Mouse (Mus musculus) macrophage (primary cell): ENCODE measurements around the gene Cfap57. TPM values are rescaled to one million over a fixed set of nuclear protein-coding genes. Genes with fewer than 3 reads are reported as not detected.

Source experiments
- H3K27ac ChIP-seq: fragments of 350-480 bp; formaldehyde crosslinking; 2 replicates; pipeline ENCODE4 v1.9.0; 2021
- H3K36me3 ChIP-seq: fragments of 350-480 bp; formaldehyde crosslinking; 2 replicates; pipeline ENCODE4 v1.9.0; 2021; ENCODE audit errors: inconsistent target
- H3K4me3 ChIP-seq: fragments of 350-480 bp; formaldehyde crosslinking; 2 replicates; pipeline ENCODE4 v1.9.0; 2021; ENCODE audit errors: inconsistent target
- H3K79me2 ChIP-seq: fragments of 350-480 bp; formaldehyde crosslinking; 2 replicates; pipeline ENCODE4 v1.9.0; 2021; ENCODE audit errors: inconsistent target
- WGBS: methylation state at CpG from one replicate; pipeline ENCODE4 v1.1.7; 2026; ENCODE audit warnings: inconsistent platforms; ENCODE audit not compliant: missing documents; 5-methylcytosine and 5-hydroxymethylcytosine counted together
- polyA plus RNA-seq: library from polyadenylated mRNA; stranded (reverse); fragments of 250-400 nt; gene quantifications from 3 replicates; pipeline ENCODE4 v1.2.4, GENCODE M21; 2018; ENCODE audit warnings: inconsistent platforms
- total RNA-seq, 78 experiments: library from RNA; depleted of rRNA; stranded (reverse); fragments of 250-400 nt; gene quantifications; 1 replicate in 9 of 78; 2 replicates in 24 of 78; 3 replicates in 43 of 78; 4 replicates in 2 of 78; pipeline ENCODE4 v1.2.4; 2018; ENCODE audit warnings: inconsistent platforms in 56 of 78

The Cfap57 gene
- total RNA-seq (2018; cell fraction: chromatin; rRNA removed) = not detected
- not detected for total RNA-seq (2018; cell fraction: cytosol; rRNA removed)
- total RNA-seq (2018; cell fraction: nucleus; rRNA removed) = not detected
- not detected in 3 replicates for polyA plus RNA-seq

DNA sequence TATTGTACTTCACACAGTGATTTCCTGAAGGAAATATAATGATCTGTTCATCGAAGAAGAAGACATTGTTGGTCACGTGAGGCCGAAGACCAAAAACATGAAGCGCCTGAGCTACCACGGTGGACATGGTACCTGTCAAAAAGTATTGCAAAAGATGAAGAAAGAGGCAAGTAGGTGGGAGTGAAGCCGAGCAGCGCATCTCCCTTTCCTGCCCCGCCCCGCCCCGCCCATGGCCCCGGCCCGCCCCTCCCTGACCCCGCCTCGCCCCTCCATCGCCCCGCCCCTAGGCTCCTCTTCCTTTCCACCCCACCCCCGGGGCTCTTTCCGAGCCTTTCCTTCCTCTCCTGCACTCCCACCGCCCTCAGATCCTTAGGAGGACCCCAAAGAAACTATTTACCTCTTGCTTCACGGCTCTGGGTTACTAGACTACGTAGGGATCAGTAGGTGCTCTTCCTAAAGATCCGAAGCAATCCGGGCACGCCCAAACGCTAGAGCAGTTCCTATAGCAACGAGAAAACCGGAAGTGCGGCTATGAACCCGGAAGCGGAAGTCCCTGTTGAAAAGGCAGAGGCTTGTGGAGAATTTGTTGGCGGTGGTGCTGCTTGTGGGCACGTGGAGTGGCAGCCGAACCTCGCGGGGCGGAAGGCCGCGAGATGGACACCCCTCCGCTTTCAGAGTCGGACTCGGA lies at the start of gene Cfap57, which contains the start of gene Ebna1bp2:
Cfap57 (minus strand) TSS at position 499 of the 688 bp plus-strand sequence.
Ebna1bp2 (plus strand) TSS at position 521 of the 688 bp plus-strand sequence.
- Histone ChIP-seq H3K4me3 (peak within 1 kb of the TSS; percentile 84), H3K27ac (peak within 1 kb of the TSS; percentile 8; the same call in 1 of the 2 replicates), H3K79me2 (peaks cover 14% of the 10 kb centered on the region), H3K36me3 (peaks cover 27% of the 10 kb centered on the region)
- 2% methylated on average over 31 of the region's 41 CpGs for WGBS

DNA sequence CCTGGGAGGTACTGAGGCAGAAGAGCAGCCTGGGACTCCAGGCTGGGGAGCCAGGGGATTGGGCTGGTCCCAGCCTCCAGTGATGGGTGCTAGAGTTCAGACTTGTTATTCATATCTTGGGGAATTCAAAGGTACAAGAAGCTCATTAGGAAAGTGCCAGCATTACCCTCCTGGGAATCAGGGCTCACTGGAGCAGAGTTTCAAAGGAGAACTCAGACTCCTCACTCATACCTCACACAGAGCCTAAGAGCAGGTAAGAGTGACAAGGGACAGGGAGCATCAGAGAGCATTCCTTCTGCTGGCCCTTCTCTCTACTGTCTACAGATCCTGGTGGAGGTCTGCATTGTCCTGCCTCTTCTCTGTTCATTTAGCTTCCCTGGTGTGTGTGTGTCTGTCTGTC lies 38.1 kb upstream of the Cfap57 start, which contains the start of gene Olfr62:
Olfr62 (plus strand) TSS at position 301 of the 400 bp plus-strand sequence.
- no peak within 1 kb of the TSS for H3K27ac ChIP-seq
- no peaks in the 10 kb centered on the region for H3K36me3 ChIP-seq
- H3K79me2 ChIP-seq = no peaks in the 10 kb centered on the region
- H3K4me3 ChIP-seq = no peak within 1 kb of the TSS

DNA sequence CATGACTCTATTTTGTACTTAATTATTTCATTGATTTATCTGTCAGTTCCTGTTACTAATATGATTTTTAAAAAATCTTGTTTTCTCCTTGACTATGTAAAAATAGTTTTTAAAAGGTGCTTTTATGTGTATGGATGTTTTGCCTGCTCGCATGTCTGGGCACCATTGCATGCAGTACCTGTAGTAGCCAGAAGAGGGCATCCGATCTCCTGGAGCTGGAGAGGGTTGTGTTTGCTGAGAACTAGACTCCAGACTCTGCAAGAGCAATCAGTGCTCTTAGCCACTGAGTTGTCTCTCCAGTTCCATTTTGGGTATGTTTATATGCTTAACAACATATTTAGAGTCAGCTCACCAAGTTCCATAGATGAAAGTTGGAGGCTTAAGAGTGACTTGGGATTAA lies 24.7 kb upstream of the Cfap57 start:
- Histone ChIP-seq H3K27ac (no peak overlapping the region), H3K36me3 (no peaks in the 10 kb centered on the region), H3K4me3 (no peak overlapping the region), H3K79me2 (no peaks in the 10 kb centered on the region)
- 8% methylated on average over 2 of the region's 2 CpGs for WGBS

DNA sequence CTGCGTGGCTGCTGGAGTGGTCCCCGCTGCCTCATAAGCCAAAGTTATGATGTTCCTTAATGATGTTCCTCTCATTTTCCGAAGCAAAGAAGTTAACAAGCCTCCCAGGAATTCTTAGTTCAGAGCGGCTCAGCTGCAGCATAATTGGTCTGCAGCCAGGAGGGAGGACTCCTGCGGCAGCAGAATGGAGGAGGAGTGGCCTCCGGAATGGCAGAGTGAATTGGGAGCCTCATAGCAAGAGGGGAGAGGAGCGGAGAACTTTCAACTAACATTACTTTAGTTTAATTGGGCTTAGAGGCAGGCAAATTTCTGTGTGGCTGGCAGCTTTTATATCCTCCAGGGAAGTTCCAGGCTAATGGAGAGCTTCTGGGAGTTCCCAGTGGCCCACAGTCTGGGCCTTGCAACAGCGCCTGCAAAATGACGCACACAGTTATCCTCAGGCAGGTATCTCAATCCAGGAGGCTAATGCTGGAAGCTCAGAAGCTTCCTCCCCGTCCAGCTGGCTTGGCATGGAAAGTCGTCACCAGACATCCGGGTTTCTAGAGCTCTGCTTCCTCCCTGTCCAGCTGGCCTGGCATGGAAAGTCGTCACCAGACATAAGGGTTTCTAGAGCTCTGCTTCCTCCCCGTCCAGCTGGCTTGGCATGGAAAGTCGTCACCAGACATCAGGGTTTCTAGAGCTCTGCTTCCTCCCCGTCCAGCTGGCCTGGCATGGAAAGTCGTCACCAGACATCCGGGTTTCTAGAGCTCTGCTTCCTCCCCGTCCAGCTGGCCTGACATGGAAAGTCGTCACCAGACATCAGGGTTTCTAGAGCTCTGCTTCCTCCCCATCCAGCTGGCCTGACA lies 22.0 kb upstream of the Cfap57 start:
- Histone ChIP-seq H3K36me3 (no peaks in the 10 kb centered on the region), H3K79me2 (no peaks in the 10 kb centered on the region), H3K27ac (no peak overlapping the region), H3K4me3 (no peak overlapping the region)
- 48% methylated on average over 20 of the region's 20 CpGs for WGBS

DNA sequence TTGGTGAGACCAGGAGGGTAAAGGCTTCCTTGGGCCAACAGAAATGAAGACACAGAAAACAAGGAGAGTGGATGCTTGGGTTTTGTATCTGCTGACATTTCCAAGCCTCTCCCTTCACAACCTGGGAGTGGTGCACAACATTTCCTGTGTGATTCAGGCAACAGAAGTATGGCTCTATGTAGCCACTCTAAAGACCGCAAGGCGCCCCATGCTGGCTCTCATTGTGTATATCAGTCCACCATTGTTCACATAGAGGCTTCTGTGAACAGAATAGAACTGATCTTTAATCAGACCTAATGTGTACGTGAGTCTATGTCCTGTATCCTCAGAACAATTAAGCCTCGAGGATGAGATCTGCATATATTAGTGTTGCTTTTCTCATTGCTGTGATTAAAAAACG lies 9.7 kb upstream of the Cfap57 start:
- Histone ChIP-seq H3K4me3 (no peak overlapping the region), H3K27ac (no peak overlapping the region), H3K79me2 (no peaks in the 10 kb centered on the region), H3K36me3 (peaks cover 27% of the 10 kb centered on the region)
- 95% methylated on average over 5 of the region's 5 CpGs for WGBS

DNA sequence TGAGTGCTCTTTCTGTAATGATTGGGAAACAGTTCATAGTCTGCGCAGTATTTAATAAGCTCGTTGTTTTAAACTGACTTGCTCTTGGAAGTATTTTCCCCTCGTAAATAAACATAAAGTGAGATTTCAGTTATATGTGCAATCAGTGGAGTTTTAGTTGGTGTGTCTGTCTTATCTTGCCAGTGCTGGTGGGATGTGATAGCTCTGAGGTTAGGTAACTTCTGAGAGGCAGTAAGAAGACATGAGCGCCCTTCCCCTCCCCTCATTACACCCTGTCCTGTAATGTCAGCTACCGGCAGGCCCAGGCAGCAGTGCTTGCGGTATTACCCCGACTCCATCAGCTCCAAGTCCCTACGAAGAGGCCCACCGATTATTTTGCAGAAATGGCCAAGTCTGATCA lies 1.2 kb upstream of the Cfap57 start:
- peak overlapping the region; percentile 84; the same call in 1 of the 2 replicates for H3K4me3 ChIP-seq
- 82% methylated on average over 9 of the region's 9 CpGs for WGBS

DNA sequence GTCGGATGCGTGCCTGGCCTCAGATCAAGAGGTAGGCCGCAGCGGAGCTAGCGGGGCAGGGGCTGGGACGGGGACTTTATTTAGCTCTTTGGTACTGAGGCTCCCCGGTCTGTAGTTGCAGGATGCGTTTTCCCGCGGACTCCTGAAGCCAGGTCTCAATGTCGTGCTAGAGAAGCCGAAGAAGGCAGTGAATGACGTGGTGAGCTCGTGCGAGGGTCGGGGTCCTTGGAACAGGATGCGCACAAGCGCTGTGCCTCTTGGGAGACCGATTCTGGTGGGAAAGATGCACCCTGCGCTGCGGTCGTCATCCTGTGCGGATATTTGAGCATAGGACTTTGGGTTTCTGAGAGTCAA lies 367 bp upstream of the Cfap57 start:
- Histone ChIP-seq H3K36me3 (peaks cover 30% of the 10 kb centered on the region), H3K4me3 (peak overlapping the region; percentile 84), H3K27ac (peak overlapping the region; percentile 8; the same call in 1 of the 2 replicates), H3K79me2 (peaks cover 14% of the 10 kb centered on the region)
- 2% methylated on average over 23 of the region's 23 CpGs for WGBS

More for the DNA sequence above, 1.2 kb upstream of the Cfap57 start:
- Histone ChIP-seq H3K27ac (no peak overlapping the region), H3K36me3 (peaks cover 39% of the 10 kb centered on the region), H3K79me2 (peaks cover 14% of the 10 kb centered on the region)

DNA sequence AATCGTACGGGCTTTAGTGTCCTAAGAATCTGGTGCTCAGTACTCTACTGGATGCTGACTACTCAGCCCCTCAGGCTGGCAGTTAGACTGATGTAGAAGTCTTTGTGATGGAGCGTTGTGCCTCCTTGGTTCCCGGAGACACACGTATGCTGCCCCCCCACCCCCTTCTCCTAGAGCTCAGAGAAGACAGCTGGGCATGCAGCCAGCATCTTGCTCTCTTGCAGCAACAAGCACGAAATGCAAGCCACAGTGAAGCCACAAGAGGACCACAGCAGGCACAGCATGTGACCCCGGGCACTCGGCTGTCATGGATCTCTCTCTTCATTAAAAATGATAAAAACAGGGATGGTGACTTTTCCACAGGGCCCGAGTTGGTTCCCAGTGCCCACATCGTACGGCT lies 5.2 kb downstream of the Cfap57 start:
- 56% methylated on average over 11 of the region's 11 CpGs for WGBS
- Histone ChIP-seq H3K79me2 (no peaks in the 10 kb centered on the region), H3K4me3 (no peak overlapping the region), H3K36me3 (no peaks in the 10 kb centered on the region), H3K27ac (no peak overlapping the region)

DNA sequence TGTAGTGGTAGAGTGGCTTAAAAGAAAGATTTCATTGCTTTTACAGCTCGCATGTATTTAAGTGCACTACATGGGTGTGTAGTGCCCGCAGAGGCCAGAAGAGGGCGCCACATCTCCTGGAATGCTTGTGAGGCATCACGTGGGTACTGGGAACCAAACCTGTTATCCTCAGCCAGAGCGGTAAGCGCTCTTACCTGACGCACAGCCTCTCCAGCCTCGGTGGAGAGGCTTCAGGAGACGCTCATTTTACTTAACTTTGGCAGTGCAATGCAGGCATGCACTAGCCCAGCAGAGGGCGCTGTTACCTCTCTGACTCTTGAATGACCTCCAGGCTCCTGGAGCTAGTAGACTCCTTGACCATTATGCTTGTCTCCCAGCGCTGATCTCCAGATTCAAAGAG lies 8.0 kb downstream of the Cfap57 start:
- Histone ChIP-seq H3K4me3 (no peak overlapping the region), H3K36me3 (no peaks in the 10 kb centered on the region), H3K27ac (no peak overlapping the region), H3K79me2 (no peaks in the 10 kb centered on the region)
- 44% methylated on average over 11 of the region's 11 CpGs for WGBS

DNA sequence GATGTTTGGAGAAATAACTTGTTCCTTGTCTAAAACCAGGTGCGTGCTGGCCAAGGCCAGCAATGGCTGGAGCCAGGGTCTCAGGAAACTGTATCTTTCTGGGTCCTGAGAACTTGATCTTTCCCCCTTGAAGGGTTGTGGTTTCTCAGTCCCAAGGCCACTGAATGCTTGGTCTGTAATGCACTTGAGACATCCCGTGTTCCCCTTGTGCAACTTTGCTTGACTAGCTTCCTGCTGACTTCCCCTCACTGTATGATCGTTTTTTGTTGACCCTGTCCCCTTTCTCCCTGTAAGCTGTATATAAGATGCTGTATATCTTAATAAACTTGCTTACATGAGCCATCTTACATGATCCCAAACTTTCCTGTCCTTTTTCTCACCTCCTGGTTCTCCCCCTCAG lies 10.7 kb downstream of the Cfap57 start:
- H3K79me2 ChIP-seq = no peaks in the 10 kb centered on the region
- H3K4me3 ChIP-seq = no peak overlapping the region
- H3K27ac ChIP-seq = no peak overlapping the region
- no peaks in the 10 kb centered on the region for H3K36me3 ChIP-seq
- WGBS = 0% methylated on average over 3 of the region's 3 CpGs

DNA sequence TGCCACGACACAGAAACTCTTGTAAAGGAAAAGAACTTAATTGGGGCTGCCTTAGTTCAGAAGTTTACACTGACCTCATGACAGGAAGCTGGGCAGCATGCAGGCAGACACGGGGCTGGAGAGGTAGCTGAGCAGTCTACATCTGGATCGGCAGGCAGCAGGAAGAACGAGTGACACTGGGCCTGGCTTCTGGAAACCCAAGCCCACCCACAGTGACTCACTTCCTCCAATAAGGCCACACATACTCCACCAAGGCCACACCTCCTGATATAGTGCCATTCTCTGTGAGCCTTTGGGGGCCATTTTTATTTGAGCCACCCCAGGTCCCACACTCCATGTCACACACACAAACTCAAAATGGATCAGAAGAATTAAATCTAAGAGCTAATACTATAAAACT lies 16.5 kb downstream of the Cfap57 start:
- Histone ChIP-seq H3K27ac (no peak overlapping the region), H3K36me3 (no peaks in the 10 kb centered on the region), H3K4me3 (no peak overlapping the region), H3K79me2 (no peaks in the 10 kb centered on the region)
- 9% methylated on average over 4 of the region's 4 CpGs for WGBS

DNA sequence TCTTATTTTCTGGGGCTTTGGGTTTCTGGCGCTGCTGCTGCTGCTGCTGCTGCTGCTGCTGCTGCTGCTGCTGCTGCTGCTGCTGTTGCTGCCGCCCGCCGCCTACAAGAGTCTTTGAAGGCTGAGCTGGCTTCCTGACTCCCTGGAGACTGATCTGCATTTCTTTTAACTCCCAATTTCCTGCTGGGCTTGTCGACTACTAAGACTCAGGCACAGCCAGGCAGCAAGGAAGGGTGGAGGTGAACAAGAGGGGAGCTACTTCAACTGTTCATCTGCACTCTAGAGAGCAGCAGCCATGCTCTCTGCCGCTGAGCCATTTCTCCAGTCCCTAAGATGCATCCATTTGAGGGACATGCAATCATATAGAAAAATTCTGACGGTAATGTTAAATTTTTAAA lies 30.8 kb downstream of the Cfap57 start:
- no peak overlapping the region for H3K27ac ChIP-seq
- H3K79me2 ChIP-seq = no peaks in the 10 kb centered on the region
- H3K36me3 ChIP-seq = no peaks in the 10 kb centered on the region
- no peak overlapping the region for H3K4me3 ChIP-seq
- WGBS = 41% methylated on average over 7 of the region's 7 CpGs

DNA sequence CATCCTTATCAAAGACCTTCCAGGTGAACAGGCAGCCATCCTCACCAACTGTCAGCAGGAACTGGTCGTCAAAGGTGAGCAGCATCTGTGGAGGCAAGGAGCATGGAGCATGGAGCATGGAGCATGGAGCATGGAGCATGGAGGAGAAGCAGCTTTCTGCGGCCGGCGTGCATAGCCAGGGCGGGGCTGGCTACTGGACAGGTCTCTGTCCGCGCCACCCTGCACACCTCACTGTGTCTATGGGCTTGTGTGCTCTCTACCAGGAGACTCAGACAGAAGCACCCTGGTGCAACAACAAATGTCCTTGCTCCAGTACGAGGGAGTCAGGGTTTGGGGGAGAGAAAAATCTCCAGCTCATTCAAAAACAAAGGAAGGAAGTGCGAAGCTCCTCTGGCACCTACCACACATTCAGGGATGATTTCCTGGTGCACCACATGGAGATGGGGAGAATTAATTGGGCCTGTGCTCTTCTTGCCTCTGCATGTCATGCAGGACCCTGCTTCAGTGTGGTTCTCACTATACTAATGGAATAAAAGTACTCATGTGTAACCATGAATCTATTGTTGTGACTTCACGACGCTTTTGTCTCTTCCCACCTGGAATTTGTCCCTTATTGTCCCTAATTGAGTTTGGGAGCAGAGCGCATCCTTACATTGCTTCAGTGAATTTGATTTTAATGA lies 31.4 kb downstream of the Cfap57 start:
- no peaks in the 10 kb centered on the region for H3K36me3 ChIP-seq
- H3K79me2 ChIP-seq = no peaks in the 10 kb centered on the region
- H3K27ac ChIP-seq = no peak overlapping the region
- no peak overlapping the region for H3K4me3 ChIP-seq
- WGBS = 80% methylated on average over 12 of the region's 12 CpGs

DNA sequence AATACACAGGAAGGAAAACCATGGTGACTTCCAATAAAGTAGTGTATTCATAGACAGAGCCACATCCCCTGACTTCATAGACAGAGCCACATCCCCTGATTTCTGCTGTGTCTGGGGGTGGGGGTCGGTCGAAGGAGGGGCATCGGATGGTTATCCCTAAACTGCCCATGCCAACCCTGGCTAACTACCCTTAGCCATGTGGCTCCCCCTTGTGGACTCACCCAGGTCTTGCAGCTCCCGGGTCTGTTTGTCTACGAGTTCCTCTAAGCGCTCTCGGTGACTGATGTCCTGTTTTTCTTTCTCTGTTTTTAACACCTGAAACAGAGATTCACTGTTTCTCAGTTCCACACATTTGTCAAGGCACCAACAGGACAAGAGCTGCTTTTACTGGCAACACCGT lies 37.9 kb downstream of the Cfap57 start:
- Histone ChIP-seq H3K79me2 (no peaks in the 10 kb centered on the region), H3K27ac (no peak overlapping the region), H3K4me3 (no peak overlapping the region), H3K36me3 (no peaks in the 10 kb centered on the region)
- 91% methylated on average over 8 of the region's 8 CpGs for WGBS
